Mouse (Mus musculus): ENCODE data around the gene Ntsr2. TPM values are rescaled to one million over a fixed set of nuclear protein-coding genes. Genes with fewer than 3 reads are reported as not detected.

Gene Ntsr2
- polyA plus RNA-seq, 1 experiment from 2014 or later: not detected

DNA sequence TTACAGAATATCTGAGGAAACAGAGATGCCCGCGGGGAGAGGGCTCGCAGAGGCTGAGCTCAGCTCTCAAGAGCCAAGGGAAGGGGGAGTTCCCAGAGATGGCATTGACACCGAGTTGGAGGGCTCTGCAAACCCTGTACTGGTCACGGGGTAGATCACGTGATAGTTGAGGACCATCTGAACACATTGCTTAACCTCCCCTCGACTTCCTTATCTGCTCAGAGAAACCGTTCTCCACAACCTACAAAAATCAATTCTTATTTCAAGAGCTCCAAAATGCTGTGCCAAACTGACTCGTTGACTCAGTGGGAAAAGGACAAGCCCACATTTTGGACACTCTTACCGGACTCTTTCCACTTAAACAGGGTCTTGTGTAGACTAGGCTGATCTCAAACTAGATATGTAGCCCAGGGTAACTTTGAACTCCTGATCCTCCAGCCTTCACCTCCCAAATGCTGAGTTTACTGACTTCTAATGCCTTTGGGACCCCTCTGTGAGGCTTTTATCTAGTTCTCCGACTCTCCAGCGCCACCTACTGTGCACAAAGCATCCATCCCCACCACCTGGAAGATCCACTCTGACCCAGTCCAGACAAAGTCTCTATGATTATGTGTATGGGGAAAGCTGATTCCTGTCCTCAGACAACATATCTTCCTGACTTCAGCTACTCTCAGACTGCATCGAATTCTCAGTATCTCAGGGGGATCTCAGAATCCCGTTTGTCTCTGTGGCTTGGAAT, 18.9 kb upstream of the Ntsr2 start:
- Histone ChIP-seq H3K4me3 (ENCODE audit: low read depth, low read length) (no peak overlapping the region), H3K27me3 (ENCODE audit: insufficient read depth, low read length) (no peaks in the 10 kb centered on the region), H3K9ac (replicated peaks) (no peak overlapping the region), H3K9me3 (ENCODE audit: low read length) (no peaks in the 10 kb centered on the region), H3K27ac (ENCODE audit: low read depth) (peak overlapping the region; percentile 75), H3K4me2 (ENCODE audit: low read depth, low read length) (no peak overlapping the region), H3K4me1 (ENCODE audit: insufficient read depth) (peaks cover 3% of the 10 kb centered on the region; the same call in 1 of the 2 replicates), H3K36me3 (replicated peaks; ENCODE audit: insufficient read depth, low read length) (no peaks in the 10 kb centered on the region)
- peak; percentile 54 for ATAC-seq
- 31% methylated on average over 14 of the region's 14 CpGs for WGBS (ENCODE audit: insufficient replicate concordance)
- TF ChIP-seq EP300 (IDR thresholded peaks at IDR 0.05; ENCODE audit: low read depth) (no peak), CTCF (IDR thresholded peaks at IDR 0.05; ENCODE audit: low read depth) (peak; percentile 80)
- peak; percentile 68 for DNase-seq

- Histone ChIP-seq H3K4me2 (ENCODE audit: low read depth, low read length) (no peak overlapping the region), H3K4me3 (ENCODE audit: low read depth, low read length) (no peak overlapping the region), H3K9me3 (ENCODE audit: low read length) (no peaks in the 10 kb centered on the region), H3K9ac (replicated peaks) (no peak overlapping the region), H3K4me1 (ENCODE audit: insufficient read depth) (no peaks in the 10 kb centered on the region), H3K27me3 (ENCODE audit: insufficient read depth, low read length) (no peaks in the 10 kb centered on the region), H3K27ac (ENCODE audit: low read depth) (no peak overlapping the region), H3K36me3 (replicated peaks; ENCODE audit: insufficient read depth, low read length) (no peaks in the 10 kb centered on the region)
- 67% methylated on average over 6 of the region's 6 CpGs for WGBS (ENCODE audit: insufficient replicate concordance)
- ATAC-seq (no peak), DNase-seq (no peak)
- TF ChIP-seq CTCF (IDR thresholded peaks at IDR 0.05; ENCODE audit: low read depth): no peak
- no peak for TF ChIP-seq EP300 (IDR thresholded peaks at IDR 0.05; ENCODE audit: low read depth)
Measured at GRCm38 (mm10) chr12:16635816-16636215, 17.4 kb upstream of the Ntsr2 start.

- Histone ChIP-seq H3K9ac (replicated peaks) (no peak overlapping the region), H3K27ac (ENCODE audit: low read depth) (no peak overlapping the region), H3K27me3 (ENCODE audit: insufficient read depth, low read length) (no peaks in the 10 kb centered on the region), H3K36me3 (replicated peaks; ENCODE audit: insufficient read depth, low read length) (no peaks in the 10 kb centered on the region), H3K9me3 (ENCODE audit: low read length) (no peaks in the 10 kb centered on the region), H3K4me3 (ENCODE audit: low read depth, low read length) (no peak overlapping the region), H3K4me2 (ENCODE audit: low read depth, low read length) (no peak overlapping the region), H3K4me1 (ENCODE audit: insufficient read depth) (no peaks in the 10 kb centered on the region)
- WGBS (ENCODE audit: insufficient replicate concordance): 65% methylated on average over 12 of the region's 12 CpGs
- ATAC-seq: no peak
- TF ChIP-seq CTCF (IDR thresholded peaks at IDR 0.05; ENCODE audit: low read depth): peak; percentile 49
- no peak for TF ChIP-seq EP300 (IDR thresholded peaks at IDR 0.05; ENCODE audit: low read depth)
- DNase-seq: peak; percentile 25
Measured at GRCm38 (mm10) chr12:16639078-16639771, 14.0 kb upstream of the Ntsr2 start.

GRCm38 (mm10) chr12:16640075-16640474, 13.1 kb upstream of the Ntsr2 start:
- DNase-seq (no peak), ATAC-seq (no peak)
- Histone ChIP-seq H3K4me2 (ENCODE audit: low read depth, low read length) (no peak overlapping the region), H3K27me3 (ENCODE audit: insufficient read depth, low read length) (no peaks in the 10 kb centered on the region), H3K9me3 (ENCODE audit: low read length) (no peaks in the 10 kb centered on the region), H3K4me3 (ENCODE audit: low read depth, low read length) (no peak overlapping the region), H3K36me3 (replicated peaks; ENCODE audit: insufficient read depth, low read length) (no peaks in the 10 kb centered on the region), H3K9ac (replicated peaks) (no peak overlapping the region), H3K27ac (ENCODE audit: low read depth) (no peak overlapping the region), H3K4me1 (ENCODE audit: insufficient read depth) (no peaks in the 10 kb centered on the region)
- TF ChIP-seq CTCF (IDR thresholded peaks at IDR 0.05; ENCODE audit: low read depth) (no peak), EP300 (IDR thresholded peaks at IDR 0.05; ENCODE audit: low read depth) (no peak)
- 80% methylated on average over 6 of the region's 6 CpGs for WGBS (ENCODE audit: insufficient replicate concordance)

DNA sequence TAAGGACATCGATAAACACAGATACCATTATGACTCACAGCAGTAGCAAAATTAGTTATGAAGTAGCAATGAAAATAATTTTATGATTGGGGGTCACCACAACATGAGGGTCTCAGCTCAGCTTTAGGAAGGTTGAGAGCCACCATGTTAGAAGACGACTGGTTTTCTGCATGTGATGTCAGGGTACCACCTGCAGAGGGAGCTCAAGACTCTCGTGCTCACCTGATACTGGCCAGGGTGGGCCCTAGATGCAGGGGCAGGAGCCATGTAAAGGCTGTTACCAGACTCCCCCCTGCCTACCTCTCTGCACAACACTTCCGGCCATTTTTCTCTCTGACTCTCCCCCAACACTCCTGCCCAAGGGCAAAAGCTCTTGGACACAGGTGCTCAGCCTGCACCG, 11.2 kb upstream of the Ntsr2 start:
- DNase-seq: no peak
- ATAC-seq: no peak
- Histone ChIP-seq H3K27me3 (ENCODE audit: insufficient read depth, low read length) (no peaks in the 10 kb centered on the region), H3K4me3 (ENCODE audit: low read depth, low read length) (no peak overlapping the region), H3K36me3 (replicated peaks; ENCODE audit: insufficient read depth, low read length) (no peaks in the 10 kb centered on the region), H3K4me2 (ENCODE audit: low read depth, low read length) (no peak overlapping the region), H3K9me3 (ENCODE audit: low read length) (no peaks in the 10 kb centered on the region), H3K27ac (ENCODE audit: low read depth) (no peak overlapping the region), H3K4me1 (ENCODE audit: insufficient read depth) (no peaks in the 10 kb centered on the region), H3K9ac (replicated peaks) (no peak overlapping the region)
- TF ChIP-seq EP300 (IDR thresholded peaks at IDR 0.05; ENCODE audit: low read depth): no peak
- TF ChIP-seq CTCF (IDR thresholded peaks at IDR 0.05; ENCODE audit: low read depth): peak; percentile 44
- WGBS (ENCODE audit: insufficient replicate concordance): 54% methylated on average over 5 of the region's 5 CpGs

DNA sequence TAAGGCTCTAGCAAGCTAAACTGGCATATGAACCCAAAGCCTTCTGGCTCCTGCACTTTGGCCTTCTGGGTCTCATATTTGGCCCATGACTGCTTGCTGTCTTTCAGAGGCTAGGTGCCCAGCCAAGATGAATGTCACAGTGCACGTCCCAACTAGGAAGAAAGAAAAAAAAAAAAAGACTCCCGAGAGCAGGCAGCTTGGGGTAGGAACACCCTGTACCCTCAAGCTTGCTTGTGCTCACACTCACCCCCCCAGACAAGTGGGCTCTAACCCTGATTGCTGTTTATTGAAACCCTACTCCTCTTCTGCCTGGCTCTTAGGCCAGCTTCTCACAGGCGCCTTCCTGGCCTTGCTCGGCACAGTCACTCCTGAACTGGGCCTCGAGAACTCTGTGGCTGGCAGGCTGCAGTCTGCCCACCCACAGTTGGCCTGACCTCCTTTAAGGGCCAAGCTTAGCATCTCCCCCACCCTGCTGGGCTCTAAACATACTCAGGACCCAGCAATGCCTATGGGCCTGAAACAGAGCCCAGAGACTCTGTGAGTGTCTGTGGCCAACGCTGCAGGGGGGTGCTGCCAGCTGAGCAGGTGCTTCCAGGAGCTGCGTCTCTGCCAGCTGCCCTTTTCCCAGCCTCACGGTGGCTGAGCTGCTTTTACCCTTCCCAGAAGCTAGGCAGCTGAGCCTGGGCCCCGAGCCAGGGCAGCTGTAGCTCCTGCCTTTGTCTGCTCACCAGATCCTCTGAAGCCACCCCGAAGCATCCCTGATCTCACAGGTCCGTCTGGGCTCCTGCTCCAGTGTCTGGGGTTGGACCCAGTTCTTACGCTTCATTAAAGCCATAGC, 9.5 kb upstream of the Ntsr2 start:
- Histone ChIP-seq H3K27me3 (ENCODE audit: insufficient read depth, low read length) (no peaks in the 10 kb centered on the region), H3K4me1 (ENCODE audit: insufficient read depth) (no peaks in the 10 kb centered on the region), H3K4me3 (ENCODE audit: low read depth, low read length) (no peak overlapping the region), H3K36me3 (replicated peaks; ENCODE audit: insufficient read depth, low read length) (no peaks in the 10 kb centered on the region), H3K4me2 (ENCODE audit: low read depth, low read length) (no peak overlapping the region), H3K9ac (replicated peaks) (no peak overlapping the region), H3K9me3 (ENCODE audit: low read length) (no peaks in the 10 kb centered on the region), H3K27ac (ENCODE audit: low read depth) (no peak overlapping the region)
- 60% methylated on average over 12 of the region's 12 CpGs for WGBS (ENCODE audit: insufficient replicate concordance)
- TF ChIP-seq EP300 (IDR thresholded peaks at IDR 0.05; ENCODE audit: low read depth) (no peak), CTCF (IDR thresholded peaks at IDR 0.05; ENCODE audit: low read depth) (no peak)
- ATAC-seq (no peak), DNase-seq (no peak)
